Mouse (Mus musculus): ENCODE data around the gene Miga1.

The Miga1 gene

DNA sequence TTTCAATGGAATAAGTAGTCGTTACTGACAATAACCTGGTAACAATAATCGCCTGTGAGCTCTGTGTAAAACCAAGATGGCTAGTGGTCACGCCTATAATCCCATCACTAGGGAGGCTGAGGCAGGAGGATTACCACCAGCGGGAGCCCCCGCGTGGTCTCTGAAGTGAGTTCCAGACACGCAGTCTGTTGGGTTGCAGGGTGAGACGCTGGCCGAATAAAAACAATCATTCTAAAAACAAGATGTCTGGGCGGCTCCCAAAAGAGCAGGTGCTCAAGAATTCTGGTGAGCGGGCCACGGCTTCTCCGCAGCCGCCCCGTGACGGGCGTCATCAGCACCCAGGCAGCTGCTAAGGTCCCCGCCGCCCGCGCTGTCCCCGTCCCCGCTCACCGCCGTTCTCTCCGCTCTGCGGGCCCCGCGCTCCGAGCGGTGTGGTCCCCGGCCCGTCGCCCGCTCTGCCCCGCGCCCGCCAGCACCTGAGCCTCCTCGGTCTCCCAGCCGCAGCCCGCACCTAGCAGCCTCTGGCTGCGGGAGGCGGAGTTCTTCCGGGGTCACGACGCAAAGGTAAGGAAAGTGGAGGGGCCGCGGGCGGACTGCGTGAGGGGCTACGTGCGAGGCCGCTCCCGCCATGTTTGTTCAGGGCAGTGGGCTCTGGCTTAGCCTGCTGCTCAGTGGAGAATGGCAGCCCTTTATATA lies at the start of gene Miga1:
Miga1 (minus strand) TSS at position 546 of the 696 bp plus-strand sequence.
- DNase-seq (ENCODE audit: low read depth, low spot score): no peak

GRCm38 (mm10) chr3:152384106-152384505 lies 43.9 kb upstream of the Miga1 start:
- no peak for DNase-seq (ENCODE audit: low read depth, low spot score)

GRCm38 (mm10) chr3:152376063-152376462 lies 35.9 kb upstream of the Miga1 start:
- no peak for DNase-seq (ENCODE audit: low read depth, low spot score)

DNA sequence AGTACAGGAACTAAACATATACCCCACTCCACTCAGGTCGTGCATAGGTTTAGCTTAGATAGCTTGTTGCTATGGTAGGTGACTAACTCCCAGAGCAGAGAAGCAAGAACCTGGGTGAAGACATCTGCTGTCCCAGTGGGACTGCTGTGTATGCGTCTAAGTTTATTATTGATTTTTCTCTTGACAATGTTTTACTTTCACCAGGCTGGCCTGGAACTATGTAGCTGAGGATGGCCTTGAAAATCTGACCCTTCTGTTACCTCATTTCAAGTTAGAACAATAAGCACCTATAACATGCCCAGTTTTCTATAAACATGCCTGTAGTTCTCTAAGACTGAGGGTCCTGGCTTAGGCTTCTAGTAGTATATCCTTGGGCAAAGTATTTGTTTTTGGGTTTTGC lies 24.0 kb upstream of the Miga1 start:
- no peak for DNase-seq (ENCODE audit: low read depth, low spot score)

DNA sequence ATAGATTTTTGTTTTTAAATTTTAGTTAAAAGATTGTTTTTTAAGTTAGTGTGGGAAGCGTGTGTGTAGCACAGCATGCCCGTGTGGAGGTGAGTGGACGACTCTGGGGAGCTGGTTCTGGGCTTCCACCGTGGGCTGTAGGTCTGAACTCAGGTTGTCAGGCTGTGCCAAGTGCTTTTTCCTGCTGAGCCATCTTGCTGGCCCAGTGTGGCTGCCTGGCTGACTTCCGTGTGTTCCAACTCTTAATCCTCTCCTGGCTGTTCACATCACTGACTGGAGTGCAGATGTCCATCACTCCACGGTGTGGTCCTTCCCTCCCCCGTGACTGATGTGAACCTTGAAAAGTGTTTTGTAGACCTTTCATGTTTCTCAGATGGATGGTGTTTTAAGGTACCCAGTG lies 18.9 kb upstream of the Miga1 start:
- no peak for DNase-seq (ENCODE audit: low read depth, low spot score)

DNA sequence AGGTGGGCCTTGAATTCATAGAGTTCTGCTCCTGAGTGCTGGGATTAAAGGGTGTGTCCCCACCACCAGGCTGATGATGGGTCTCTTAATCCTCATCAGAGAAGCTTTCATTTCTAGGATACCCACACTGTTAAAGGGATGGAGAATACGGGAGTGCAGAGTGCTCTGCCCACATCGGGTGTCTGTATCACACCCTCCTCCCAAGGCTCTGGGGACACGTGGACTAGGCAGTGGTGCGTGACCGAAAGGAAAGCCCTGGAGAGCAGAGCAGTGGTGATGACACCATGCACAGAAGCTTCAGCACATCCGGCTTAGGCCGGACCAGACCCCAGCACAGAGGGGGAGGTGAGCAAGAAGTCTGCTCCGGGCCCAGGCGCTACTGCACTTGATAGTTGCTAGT lies 16.5 kb upstream of the Miga1 start:
- DNase-seq (ENCODE audit: low read depth, low spot score): no peak

DNA sequence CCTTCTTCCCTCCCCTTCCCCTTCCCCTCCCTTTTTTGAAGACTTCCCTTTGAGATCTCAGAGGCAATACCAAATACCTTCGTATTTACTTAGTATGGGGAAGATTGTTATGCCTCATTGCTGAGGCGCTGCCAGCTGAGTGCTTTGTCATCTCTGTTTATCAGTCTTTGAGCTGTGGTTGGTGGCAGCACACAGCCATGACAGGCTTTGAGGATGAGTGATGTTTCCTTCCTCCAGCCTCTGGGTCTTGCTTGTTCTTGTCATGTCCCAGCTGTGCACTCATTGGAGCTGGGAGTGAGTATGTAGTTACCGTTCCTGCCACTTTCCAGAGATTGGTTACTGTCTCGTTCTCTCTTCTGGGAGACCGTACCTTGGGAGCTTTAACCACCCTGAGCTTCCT lies 15.2 kb upstream of the Miga1 start:
- DNase-seq (ENCODE audit: low read depth, low spot score): peak; percentile 63

GRCm38 (mm10) chr3:152353434-152354177 lies 13.4 kb upstream of the Miga1 start:
- no peak for DNase-seq (ENCODE audit: low read depth, low spot score)

- no peak for DNase-seq (ENCODE audit: low read depth, low spot score)
These were observed 12.1 kb upstream of the Miga1 start for GRCm38 (mm10) chr3:152352289-152352688.

- no peak for DNase-seq (ENCODE audit: low read depth, low spot score)
These were observed 10.8 kb upstream of the Miga1 start for GRCm38 (mm10) chr3:152350966-152351365.

DNA sequence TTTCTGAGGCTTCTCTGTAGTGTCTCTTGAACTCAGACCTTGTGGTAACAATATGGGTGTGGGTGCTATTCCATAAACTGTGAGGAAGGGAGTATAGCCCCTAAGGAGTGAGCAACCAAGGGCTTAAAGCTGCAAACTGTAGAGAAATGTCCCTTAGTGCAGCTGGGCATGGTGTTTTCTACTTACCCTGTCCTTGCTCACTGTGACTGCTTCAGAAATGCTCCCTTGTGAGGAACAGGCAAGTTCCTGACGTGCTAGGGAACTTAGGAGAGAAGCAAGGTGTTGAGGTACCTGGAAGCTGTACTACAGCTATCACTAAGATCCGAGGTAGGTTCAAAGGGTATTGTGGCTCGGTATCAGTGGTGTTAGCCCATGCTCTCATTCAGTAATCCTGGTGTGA lies 10.2 kb upstream of the Miga1 start:
- no peak for DNase-seq (ENCODE audit: low read depth, low spot score)

- peak; percentile 9 for DNase-seq (ENCODE audit: low read depth, low spot score)
These were observed 8.0 kb upstream of the Miga1 start for GRCm38 (mm10) chr3:152348011-152348830.

DNA sequence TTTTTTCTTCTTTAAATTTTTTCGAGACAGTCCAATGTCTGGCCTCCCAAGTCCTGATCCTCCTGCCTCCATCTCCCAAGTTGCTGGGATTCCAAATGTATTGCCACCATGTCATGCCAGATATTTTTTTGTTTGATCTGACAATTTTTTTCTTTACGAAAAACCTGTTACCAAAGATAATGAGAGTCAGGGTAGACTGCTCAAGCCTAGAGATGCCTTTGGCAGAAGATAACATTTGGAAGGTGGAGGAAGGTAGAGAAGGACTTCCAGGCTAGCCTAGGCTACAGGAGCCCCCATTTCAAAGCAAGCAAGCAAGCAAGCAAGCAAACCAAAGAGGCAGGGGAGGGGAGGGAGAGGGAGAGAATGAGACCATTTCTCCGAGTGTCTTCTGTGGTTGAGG lies 7.0 kb upstream of the Miga1 start:
- DNase-seq (ENCODE audit: low read depth, low spot score): peak; percentile 13

DNA sequence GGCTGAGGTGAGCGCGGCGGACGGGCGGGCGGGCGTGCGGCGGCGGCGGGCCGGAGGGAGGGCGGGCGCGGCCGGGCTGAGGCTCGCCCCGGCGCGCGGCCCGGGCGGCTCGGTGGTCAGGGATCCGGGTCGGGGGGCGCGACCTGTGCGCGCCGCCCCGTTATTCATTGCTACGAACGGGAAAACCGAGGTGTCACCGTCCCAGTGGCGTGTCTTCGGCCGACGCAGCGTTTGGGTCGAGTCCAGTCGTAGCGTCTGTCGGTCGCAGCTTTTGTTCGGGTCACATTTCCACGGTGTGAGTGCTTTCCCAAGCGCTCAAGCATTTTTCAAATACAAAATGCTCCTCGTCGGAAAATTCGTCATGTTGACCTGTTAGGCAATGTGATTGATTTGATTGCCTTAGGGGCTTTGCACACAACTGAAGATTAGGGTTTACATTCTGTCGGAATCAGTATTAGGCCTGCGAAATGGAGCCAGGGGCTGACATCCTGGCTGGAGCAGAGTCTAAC lies 6.5 kb upstream of the Miga1 start:
- peak; percentile 57 for DNase-seq (ENCODE audit: low read depth, low spot score)

GRCm38 (mm10) chr3:152345732-152346632 lies 5.8 kb upstream of the Miga1 start, which contains the start of gene Usp33:
Gene Usp33 (plus strand): TSS chr3:152346478.
- DNase-seq (ENCODE audit: low read depth, low spot score): peak; percentile 85

DNA sequence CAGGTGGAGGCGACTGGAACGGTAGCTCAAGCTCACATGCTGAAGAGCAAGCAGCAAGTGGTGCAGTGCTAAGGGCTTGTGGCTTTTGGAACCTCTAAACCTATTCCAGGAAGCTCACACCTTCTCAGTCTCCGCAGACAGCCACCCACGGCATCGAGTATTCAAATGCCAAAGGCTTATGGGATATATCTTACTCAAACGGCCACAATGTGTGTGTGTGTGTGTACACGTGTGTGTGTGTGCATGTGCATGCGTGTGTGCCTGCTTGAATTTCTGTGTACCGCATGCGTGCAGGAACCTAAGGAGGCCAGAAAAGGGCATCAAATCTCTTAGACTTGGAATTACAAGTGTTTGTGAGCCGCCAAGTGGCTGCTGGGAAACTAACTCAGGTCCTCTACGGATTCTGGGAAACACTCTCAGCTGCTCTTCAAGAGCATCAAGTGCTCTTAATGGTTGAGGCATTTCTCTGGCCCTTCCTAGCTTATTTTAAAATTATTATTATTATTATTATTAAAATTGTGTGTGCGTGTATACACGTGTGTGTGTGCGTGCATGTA lies 2.8 kb upstream of the Miga1 start:
- DNase-seq (ENCODE audit: low read depth, low spot score): no peak

GRCm38 (mm10) chr3:152336085-152336484 lies 4.1 kb downstream of the Miga1 start:
- DNase-seq (ENCODE audit: low read depth, low spot score): no peak

- DNase-seq (ENCODE audit: low read depth, low spot score): no peak
These were observed 6.6 kb downstream of the Miga1 start for GRCm38 (mm10) chr3:152333641-152334040.

GRCm38 (mm10) chr3:152332545-152333300 lies 7.5 kb downstream of the Miga1 start:
- DNase-seq (ENCODE audit: low read depth, low spot score): no peak

DNA sequence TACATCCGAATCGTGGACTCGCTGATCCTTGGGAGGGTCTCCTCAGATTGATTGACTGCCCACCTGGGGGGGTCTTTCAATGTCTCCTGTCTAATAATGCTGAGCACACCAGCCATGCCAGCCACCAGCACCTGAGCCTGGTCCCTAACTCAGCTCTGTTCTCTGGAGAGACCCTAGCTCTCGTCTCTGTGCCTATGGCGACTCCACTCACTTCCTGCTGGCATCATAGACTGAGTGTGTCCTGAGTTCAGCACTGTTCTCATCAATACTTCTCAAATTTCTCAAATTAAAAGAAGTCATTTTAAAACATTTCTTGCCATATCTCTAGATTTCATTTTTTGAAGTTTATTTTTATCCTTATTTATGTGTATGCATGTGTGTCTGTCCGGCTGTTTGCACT lies 8.1 kb downstream of the Miga1 start:
- DNase-seq (ENCODE audit: low read depth, low spot score): no peak
